Mouse (Mus musculus) gastrocnemius, postnatal 14 days (tissue): ENCODE measurements around the gene Zfp960. TPM values are rescaled to one million over a fixed set of nuclear protein-coding genes. Genes with fewer than 3 reads are reported as not detected.
"Not testable (repeated sequence)": the region's sequence is repeated elsewhere in the genome, so short reads cannot be mapped to it uniquely, and the experiment has no call there.

Experiments used
- DNase-seq: peaks from one replicate; pipeline ENCODE4 v3.0.0; 2021; ENCODE audit warnings: mixed read lengths
- intact Hi-C: fragments of 180-260 bp; cut with DNase I; formaldehyde crosslinking; loops from one replicate; pipeline ENCODE4 v1.15.1; 2025; ENCODE audit warnings: low total_unique reads
- long read RNA-seq, 2 experiments: library from polyadenylated mRNA; stranded (forward); transcript quantifications; one replicate each; pipeline ENCODE4 v2.0.0; 2021
- total RNA-seq, 2 experiments: library from RNA; stranded (reverse); gene quantifications; 2 replicates each; pipeline ENCODE4 v1.2.3; 2021

Zfp960 gene
- 1 to 10 TPM; 4.8 to 6.5 TPM for total RNA-seq
- long read RNA-seq, experiment 1, partial matches to known transcripts = 0 of 4 reads
- long read RNA-seq, experiment 1, other reads (novel, unspliced or antisense) = 4 of 4 reads
- long read RNA-seq, experiment 2, partial matches to known transcripts = 0 of 3 reads
- long read RNA-seq, experiment 2, other reads (novel, unspliced or antisense) = 3 of 3 reads

DNA sequence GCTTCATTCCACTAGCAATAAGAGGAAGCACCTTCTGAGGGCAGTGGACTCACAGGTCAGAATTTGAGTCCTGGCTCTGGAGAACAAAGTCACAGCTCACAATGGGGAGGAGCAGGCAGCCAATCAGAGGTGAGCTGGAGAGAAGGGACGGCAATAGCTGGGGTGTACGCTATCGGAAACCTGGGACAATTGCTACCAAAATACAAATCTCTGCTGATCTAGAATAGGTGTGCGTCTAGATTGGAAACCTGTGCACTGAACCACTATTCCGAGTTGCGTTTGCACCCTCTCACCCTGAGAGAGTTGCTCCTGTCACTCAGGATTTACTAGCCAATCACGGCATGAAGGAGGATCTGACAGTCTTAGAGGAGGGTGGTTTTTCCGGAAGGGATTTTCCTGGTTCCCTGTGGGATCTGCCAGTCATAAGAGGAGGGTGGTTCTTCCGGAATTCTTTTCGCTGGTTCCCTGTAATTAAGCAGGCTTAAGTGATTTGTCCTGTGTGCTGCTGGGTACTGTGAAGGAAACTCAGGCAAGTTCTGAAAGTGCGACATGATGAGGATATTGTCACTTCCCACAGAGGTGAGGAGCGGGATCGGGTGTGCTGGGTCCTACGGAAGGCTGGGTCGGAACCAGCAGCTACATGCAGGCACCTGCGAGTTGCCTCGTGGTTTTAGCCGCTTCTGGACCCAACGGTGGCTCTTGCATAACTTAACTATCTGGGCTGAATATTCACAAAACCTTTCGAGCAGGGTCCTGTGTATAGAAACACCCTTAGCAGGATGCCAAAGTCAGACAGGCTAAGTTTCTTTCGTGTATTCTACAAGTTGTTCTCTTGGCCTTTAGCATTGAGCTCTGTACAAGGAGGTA lies at the start of gene Zfp960:
Gene Zfp960, plus strand, starts transcription at position 486 of the 867 bp plus-strand sequence.
- DNase-seq = peak; percentile 78
- intact Hi-C loops = not testable (repeated sequence)

DNA sequence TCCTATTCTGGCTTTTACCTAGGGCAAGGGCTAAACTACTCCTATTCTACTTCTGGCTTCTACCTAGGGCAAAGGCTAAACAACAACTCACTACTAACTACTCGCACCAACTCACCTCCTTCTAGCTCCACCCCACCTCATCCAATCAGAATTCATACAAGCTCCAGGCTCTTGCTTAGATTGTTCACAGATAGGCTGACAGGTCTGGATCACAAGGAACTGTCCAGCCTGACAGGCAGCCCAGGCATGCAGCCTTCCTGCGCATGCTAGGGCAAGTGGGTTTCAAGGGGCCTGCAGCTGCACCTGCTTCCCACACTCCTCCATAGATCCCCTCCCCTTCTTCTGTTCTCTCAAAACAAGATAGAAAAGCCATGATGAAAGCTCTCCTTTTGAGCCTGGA lies 45.8 kb upstream of the Zfp960 start:
- DNase-seq = not testable (repeated sequence)

DNA sequence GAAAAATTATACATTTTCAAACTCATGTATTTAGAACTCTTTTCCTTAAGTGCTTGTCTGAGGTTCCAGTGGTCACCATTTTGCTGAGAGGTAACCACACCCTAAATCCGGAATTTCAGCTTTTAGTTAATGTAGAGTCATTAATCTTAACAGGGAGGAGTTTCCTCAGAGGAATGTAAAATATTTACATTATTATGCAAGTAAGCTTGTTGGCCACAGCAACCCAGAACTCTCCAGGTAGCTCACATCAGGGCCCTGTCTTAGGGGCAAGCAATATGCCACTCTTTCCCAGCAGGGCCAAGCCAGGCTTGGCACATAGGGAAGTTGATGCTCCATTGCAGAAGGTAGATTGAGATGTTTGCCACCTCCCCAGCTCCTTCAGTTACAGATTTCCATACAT lies 4.3 kb upstream of the Zfp960 start:
- intact Hi-C loops, DNase-seq: not testable (repeated sequence)

More for the DNA sequence above, 45.8 kb upstream of the Zfp960 start:
- intact Hi-C loops = not testable (repeated sequence)

DNA sequence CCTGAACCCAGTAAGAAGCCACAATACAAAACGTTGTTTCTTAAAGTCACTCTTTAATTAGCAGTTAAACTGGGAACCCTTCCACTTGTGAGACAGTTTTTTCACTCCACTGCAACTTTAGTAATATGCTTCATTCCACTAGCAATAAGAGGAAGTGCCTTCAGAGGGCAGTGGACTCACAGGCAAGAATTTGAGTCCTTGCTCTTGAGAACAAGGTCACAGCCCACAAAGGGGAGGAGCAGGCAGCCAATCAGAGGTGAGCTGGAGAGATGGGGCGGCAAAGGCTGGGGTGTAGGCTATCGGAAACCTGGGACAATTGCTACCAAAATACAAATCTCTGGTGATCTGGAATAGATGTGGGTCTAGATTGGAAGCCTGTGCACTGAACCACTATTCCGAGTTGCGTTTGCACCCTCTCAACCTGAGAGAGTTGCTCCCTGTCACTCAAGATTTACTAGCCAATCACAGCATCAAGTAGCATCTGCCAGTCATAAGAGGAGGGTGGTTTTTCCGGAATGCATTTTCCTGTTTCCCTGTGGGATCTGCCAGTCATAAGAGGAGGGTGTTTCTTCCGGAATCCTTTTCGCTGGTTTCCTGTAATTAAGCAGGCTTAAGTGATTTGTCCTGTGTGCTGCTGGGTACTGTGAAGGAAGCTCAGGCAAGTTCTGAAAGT lies 57.1 kb downstream of the Zfp960 start, which contains the start of gene Zfp97:
Gene Zfp97, plus strand, starts transcription at position 586 of the 673 bp plus-strand sequence.
- DNase-seq, intact Hi-C loops: not testable (repeated sequence)

Other genes starting within 250 kb of the Zfp960 start
- 1 to 10 TPM; 3.8 to 5.5 TPM for gene Zfp97, start 57.3 kb downstream of the Zfp960 start, total RNA-seq